Mouse (Mus musculus) left cerebral cortex, postnatal 4 days (tissue): ENCODE measurements around the gene Polr2i. TPM values are rescaled to one million over a fixed set of nuclear protein-coding genes. Genes with fewer than 3 reads are reported as not detected.

Experiments
- DNase-seq: peaks from one replicate; pipeline ENCODE4 v3.0.0-alpha.2; 2022
- intact Hi-C: fragments of 180-260 bp; cut with DNase I; formaldehyde crosslinking; loops from one replicate; pipeline ENCODE4 v1.15.1; 2025
- total RNA-seq, 2 experiments: library from RNA; stranded (reverse); gene quantifications; 2 replicates each; pipeline ENCODE4 v1.2.3; 2021

Gene Polr2i
- total RNA-seq, 2 experiments from 2014 or later, result 94.9 to 96.9 TPM

GRCm38 (mm10) chr7:30251956-30252954, 20.5 kb downstream of the Polr2i start:
- DNase-seq, result no peak
- intact Hi-C loops, result no loop called here

- DNase-seq, result no peak
- intact Hi-C loops, result no loop called here
Measured at GRCm38 (mm10) chr7:30265041-30265440, 33.3 kb downstream of the Polr2i start.

GRCm38 (mm10) chr7:30265531-30265930, 33.8 kb downstream of the Polr2i start:
- no peak for DNase-seq
- intact Hi-C loops, result no loop called here

GRCm38 (mm10) chr7:30265935-30266334, 34.2 kb downstream of the Polr2i start:
- DNase-seq, result no peak

GRCm38 (mm10) chr7:30266780-30267179, 35.0 kb downstream of the Polr2i start:
- intact Hi-C loops, result no loop called here
- DNase-seq, result no peak

More at GRCm38 (mm10) chr7:30265935-30266334, 34.2 kb downstream of the Polr2i start:
- intact Hi-C loops, result no loop called here

GRCm38 (mm10) chr7:30269641-30270040, 37.9 kb downstream of the Polr2i start:
- intact Hi-C loops, result no loop called here
- no peak for DNase-seq

- no peak for DNase-seq
- intact Hi-C loops, result no loop called here
Measured at GRCm38 (mm10) chr7:30274383-30274782, 42.6 kb downstream of the Polr2i start.

GRCm38 (mm10) chr7:30278911-30279310, 47.2 kb downstream of the Polr2i start:
- intact Hi-C loops, result no loop called here
- DNase-seq, result no peak

- no peak for DNase-seq
- intact Hi-C loops, result no loop called here
Measured at GRCm38 (mm10) chr7:30279536-30279935, 47.8 kb downstream of the Polr2i start.

GRCm38 (mm10) chr7:30279951-30280669, 48.4 kb downstream of the Polr2i start, which contains the start of the genes Thap8 and Wdr62:
Gene Thap8 (plus strand): TSS chr7:30280094.
Gene Wdr62 (minus strand): TSS chr7:30280419.
- intact Hi-C loops, result no loop called here
- DNase-seq, result peak; percentile 95

GRCm38 (mm10) chr7:30280670-30281138, 49.0 kb downstream of the Polr2i start:
- intact Hi-C loops, result no loop called here
- DNase-seq, result peak; percentile 88

GRCm38 (mm10) chr7:30281522-30281921, 49.8 kb downstream of the Polr2i start:
- intact Hi-C loops, result no loop called here
- no peak for DNase-seq

- intact Hi-C loops, result no loop called here
- no peak for DNase-seq
Measured at GRCm38 (mm10) chr7:30282740-30283139, 51.0 kb downstream of the Polr2i start.

Other genes starting within 250 kb of the Polr2i start
- gene Zfp568, start 248.0 kb upstream of the Polr2i start, total RNA-seq, result 1 to 10 TPM; 5.1 to 5.4 TPM
- 10 to 100 TPM; 10.9 to 11.5 TPM for gene Zfp14, start 180.6 kb upstream of the Polr2i start, total RNA-seq
- gene Zfp82, start 159.0 kb upstream of the Polr2i start, total RNA-seq, result 1 to 10 TPM; 4.6 to 8.5 TPM
- gene Gm26920, start 141.5 kb upstream of the Polr2i start, total RNA-seq, result 1 to 10 TPM in 1 of 2 experiments, not detected in 1; 1.9 TPM
- gene Zfp566, start 141.4 kb upstream of the Polr2i start, total RNA-seq, result 10 to 100 TPM; 12.9 to 17.3 TPM
- 10 to 100 TPM; 64.8 to 65.3 TPM for gene Zfp260, start 137.2 kb upstream of the Polr2i start, total RNA-seq
- 10 to 100 TPM; 33.0 to 33.9 TPM for gene Zfp382, start 110.0 kb upstream of the Polr2i start, total RNA-seq
- 10 to 100 TPM; 66.8 to 68.1 TPM for gene Zfp146, start 62.2 kb upstream of the Polr2i start, total RNA-seq
- 1 to 10 TPM; 1.5 to 2.0 TPM for gene Cox7a1, start 47.8 kb upstream of the Polr2i start, total RNA-seq
- 100 to 1,000 TPM; 193 to 198 TPM for gene Capns1, start 33.1 kb upstream of the Polr2i start, total RNA-seq
- gene Tbcb, start 324 bp downstream of the Polr2i start, total RNA-seq, result 100 to 1,000 TPM; 229 to 238 TPM
- gene Ovol3, start 3.8 kb downstream of the Polr2i start, total RNA-seq, result not detected
- gene Thap8, start 48.1 kb downstream of the Polr2i start, total RNA-seq, result under 1 TPM; 0.40 to 0.54 TPM
- 1 to 10 TPM; 5.0 to 5.5 TPM for gene Wdr62, start 48.5 kb downstream of the Polr2i start, total RNA-seq
- 100 to 1,000 TPM; 403 to 414 TPM for gene Clip3, start 59.8 kb downstream of the Polr2i start, total RNA-seq
- 10 to 100 TPM; 42.0 to 44.2 TPM for gene Alkbh6, start 76.8 kb downstream of the Polr2i start, total RNA-seq
- 1 to 10 TPM; 6.9 to 8.3 TPM for gene Syne4, start 82.9 kb downstream of the Polr2i start, total RNA-seq
- gene E130208F15Rik, start 89.8 kb downstream of the Polr2i start, total RNA-seq, result under 1 TPM; 0.58 to 0.66 TPM
- 1 to 10 TPM; 7.1 to 7.4 TPM for gene Sdhaf1, start 91.9 kb downstream of the Polr2i start, total RNA-seq
- gene Lrfn3, start 130.8 kb downstream of the Polr2i start, total RNA-seq, result 10 to 100 TPM; 46.3 to 50.7 TPM
- 10 to 100 TPM; 10.4 to 11.0 TPM for gene Tyrobp, start 181.8 kb downstream of the Polr2i start, total RNA-seq
- not detected for gene Hcst, start 187.9 kb downstream of the Polr2i start, total RNA-seq
- 1 to 10 TPM; 2.1 to 3.0 TPM for gene Nfkbid, start 189.8 kb downstream of the Polr2i start, total RNA-seq
- 100 to 1,000 TPM; 739 to 767 TPM for gene Aplp1, start 213.6 kb downstream of the Polr2i start, total RNA-seq
- gene Kirrel2, start 225.7 kb downstream of the Polr2i start, total RNA-seq, result under 1 TPM; 0.26 to 0.56 TPM
- under 1 TPM in 1 of 2 experiments, not detected in 1; 0.08 TPM for gene Nphs1, start 226.4 kb downstream of the Polr2i start, total RNA-seq